Mouse (Mus musculus) myocyte (in vitro differentiated cells): ENCODE measurements around the gene Hsd17b12. TPM values are rescaled to one million over a fixed set of nuclear protein-coding genes. Genes with fewer than 3 reads are reported as not detected.
A peak's percentile ranks its signal among the peaks of the same experiment; 100 is the strongest.

Experiments used
- H3K27me3 ChIP-seq: one replicate; pipeline ENCODE4 v1.6.1; 2011; ENCODE audit not compliant: control insufficient read depth, insufficient read depth, insufficient read length
- H3K36me3 ChIP-seq: one replicate; pipeline ENCODE4 v1.6.1; 2011; ENCODE audit not compliant: control insufficient read depth, insufficient read depth
- H3K4me2 ChIP-seq: one replicate; pipeline ENCODE4 v1.6.1; 2011; ENCODE audit warnings: low read depth, control low read depth
- H3K4me3 ChIP-seq: one replicate; pipeline ENCODE4 v1.5.1; 2011; ENCODE audit warnings: mild to moderate bottlenecking, control low read depth, moderate library complexity
- H3K79me2 ChIP-seq: one replicate; pipeline ENCODE4 v1.6.1; 2011; ENCODE audit not compliant: control insufficient read depth, insufficient read depth
- H3ac ChIP-seq: one replicate; pipeline ENCODE4 v1.6.1; 2011; ENCODE audit not compliant: control insufficient read depth, insufficient read length
- CEBPB ChIP-seq: IDR thresholded peaks from 2 replicates; pipeline ENCODE4 v1.6.1; 2011; ENCODE audit warnings: mild to moderate bottlenecking, moderate library complexity; ENCODE audit not compliant: poor library complexity, insufficient read depth, severe bottlenecking
- E2F4 ChIP-seq: IDR thresholded peaks from one replicate; pipeline ENCODE4 v1.6.1; 2011; ENCODE audit warnings: mild to moderate bottlenecking, control low read depth, moderate library complexity; ENCODE audit not compliant: insufficient read depth
- MAX ChIP-seq: IDR thresholded peaks from one replicate; pipeline ENCODE4 v1.6.1; 2011; ENCODE audit warnings: low read depth, mild to moderate bottlenecking, control low read depth
- MYOD1 ChIP-seq, 3 experiments: IDR thresholded peaks; one replicate each; pipeline ENCODE4 v1.6.1; 2011; ENCODE audit warnings: control low read depth in 2 of 3, low read depth in 2 of 3, mild to moderate bottlenecking in 2 of 3, moderate library complexity in 1 of 3; ENCODE audit not compliant: insufficient read length in 2 of 3, control insufficient read depth in 1 of 3
- MYOG ChIP-seq, 3 experiments: IDR thresholded peaks; one replicate each; pipeline ENCODE4 v1.6.1; 2011; ENCODE audit warnings: control low read depth in 2 of 3, low read depth in 2 of 3, mild to moderate bottlenecking in 2 of 3; ENCODE audit not compliant: insufficient read length in 2 of 3, control insufficient read depth in 1 of 3, insufficient read depth in 1 of 3
- POLR2A ChIP-seq: IDR thresholded peaks from one replicate; pipeline ENCODE4 v1.6.1; 2011; ENCODE audit warnings: low read depth, mild to moderate bottlenecking, control low read depth, moderate library complexity; ENCODE audit not compliant: insufficient read length
- POLR2AphosphoS2 ChIP-seq: IDR thresholded peaks from one replicate; pipeline ENCODE4 v1.6.1; 2011; ENCODE audit warnings: low read depth, control low read depth; ENCODE audit not compliant: insufficient read length
- REST ChIP-seq: IDR thresholded peaks from one replicate; pipeline ENCODE4 v1.6.1; 2011; ENCODE audit warnings: mild to moderate bottlenecking, control low read depth, moderate library complexity; ENCODE audit not compliant: insufficient read depth, insufficient read length
- SRF ChIP-seq: IDR thresholded peaks from one replicate; pipeline ENCODE4 v1.6.1; 2011; ENCODE audit warnings: low read depth; ENCODE audit not compliant: control insufficient read depth, insufficient read length
- TCF12 ChIP-seq: IDR thresholded peaks from one replicate; pipeline ENCODE4 v1.6.1; 2011; ENCODE audit warnings: mild to moderate bottlenecking, control low read depth; ENCODE audit not compliant: poor library complexity, insufficient read depth, severe bottlenecking
- TCF3 ChIP-seq: IDR thresholded peaks from one replicate; pipeline ENCODE4 v1.6.1; 2011; ENCODE audit warnings: low read depth, control low read depth; ENCODE audit not compliant: insufficient read length
- USF1 ChIP-seq: IDR thresholded peaks from one replicate; pipeline ENCODE4 v1.6.1; 2011; ENCODE audit warnings: low read depth, mild to moderate bottlenecking, control low read depth, moderate library complexity
- polyA plus RNA-seq: library from polyadenylated mRNA; unstranded; fragments of >200 nt; fragmentation: generic; extraction: Trizol; gene quantifications from one replicate; pipeline ENCODE4 v1.2.1, GENCODE M21; 2012; ENCODE audit warnings: missing spikeins

Gene Hsd17b12
- polyA plus RNA-seq, 1 experiment, result 87.0 TPM

DNA sequence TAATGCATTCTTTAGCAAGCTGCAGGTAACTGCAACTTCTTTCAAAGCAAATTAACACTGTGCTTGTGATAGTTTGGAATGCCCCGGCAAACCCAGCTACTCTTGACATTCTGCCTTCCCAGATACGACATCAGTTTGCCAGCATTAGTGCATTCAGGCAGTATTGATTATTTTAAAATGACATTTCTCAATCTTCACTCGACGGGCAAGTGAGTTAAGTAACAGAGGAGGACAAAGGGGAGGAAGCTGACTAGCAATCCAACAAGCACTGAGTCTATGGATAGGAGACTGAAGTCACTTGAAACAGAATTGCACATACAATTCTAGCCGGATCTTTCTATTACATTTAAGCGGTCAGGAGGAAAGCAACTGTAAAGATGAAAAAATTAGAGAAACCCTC lies 19.5 kb upstream of the Hsd17b12 start:
- TF ChIP-seq POLR2A (no peak), CEBPB (no peak), MAX (no peak), MYOG (IDR thresholded peaks at IDR 0.05; ENCODE audit: control insufficient read depth in 1 of 3, insufficient read depth in 1 of 3, insufficient read length in 2 of 3, low read depth in 2 of 3) (no peak), MYOD1 (IDR thresholded peaks at IDR 0.05; ENCODE audit: control insufficient read depth in 1 of 3, insufficient read length in 2 of 3, low read depth in 2 of 3) (no peak), USF1 (no peak), TCF3 (no peak), REST (no peak), POLR2AphosphoS2 (no peak)
- no peaks in the 10 kb centered on the region for H3K27me3 ChIP-seq
- peaks cover 14% of the 10 kb centered on the region for H3K79me2 ChIP-seq
- H3ac ChIP-seq, result no peak overlapping the region
- H3K4me3 ChIP-seq, result no peak overlapping the region
- no peaks in the 10 kb centered on the region for H3K36me3 ChIP-seq
- H3K4me2 ChIP-seq, result peak overlapping the region; percentile 90

DNA sequence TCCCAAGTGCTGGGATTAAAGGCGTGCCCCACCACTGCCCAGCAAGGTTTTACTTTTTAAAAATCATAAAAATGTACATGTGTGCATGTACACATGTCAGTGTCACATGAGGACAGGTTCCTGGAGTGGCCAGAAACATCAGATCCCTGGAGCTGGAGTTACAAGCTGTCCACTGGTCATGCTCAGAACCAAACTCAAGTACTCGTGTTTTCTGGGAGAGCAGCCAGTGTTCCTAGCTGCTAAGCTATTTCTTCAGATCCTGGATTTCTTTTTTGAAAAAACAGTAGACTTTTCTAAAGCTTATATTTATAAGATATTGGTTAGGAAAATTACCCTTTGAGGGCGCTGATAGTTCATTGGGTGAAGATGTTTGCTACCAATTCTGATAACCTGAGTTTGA lies 18.6 kb upstream of the Hsd17b12 start:
- peaks cover 14% of the 10 kb centered on the region for H3K79me2 ChIP-seq
- no peak overlapping the region for H3K4me2 ChIP-seq
- H3ac ChIP-seq, result no peak overlapping the region
- H3K27me3 ChIP-seq, result no peaks in the 10 kb centered on the region
- TF ChIP-seq MAX, result no peak
- no peak for TF ChIP-seq CEBPB
- no peak for TF ChIP-seq SRF
- no peak for TF ChIP-seq MYOG (IDR thresholded peaks at IDR 0.05; ENCODE audit: control insufficient read depth in 1 of 3, insufficient read depth in 1 of 3, insufficient read length in 2 of 3, low read depth in 2 of 3)
- H3K36me3 ChIP-seq, result no peaks in the 10 kb centered on the region
- H3K4me3 ChIP-seq, result no peak overlapping the region

DNA sequence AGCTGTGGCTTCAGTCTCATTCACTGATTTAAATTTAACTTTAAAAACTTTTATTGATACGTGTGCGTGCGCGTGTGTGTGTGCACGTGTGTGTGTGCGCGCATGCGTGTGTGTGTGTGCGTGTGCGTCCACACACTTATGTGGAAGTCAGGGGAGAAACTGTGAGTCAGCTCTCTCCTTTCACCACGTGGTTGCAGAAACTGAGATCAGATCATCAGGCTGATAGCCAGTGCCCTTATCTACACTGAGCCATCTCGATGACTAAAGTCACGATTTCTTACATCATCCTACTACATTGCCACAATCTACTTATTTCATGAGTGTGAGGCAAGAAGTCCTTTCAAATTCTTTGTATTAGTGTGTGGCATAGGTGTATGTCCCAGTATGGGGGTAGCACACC lies 15.8 kb upstream of the Hsd17b12 start:
- H3K36me3 ChIP-seq, result no peaks in the 10 kb centered on the region
- no peaks in the 10 kb centered on the region for H3K27me3 ChIP-seq
- no peak overlapping the region for H3K4me3 ChIP-seq
- H3ac ChIP-seq, result no peak overlapping the region
- TF ChIP-seq USF1 (no peak), POLR2AphosphoS2 (peak; percentile 51), TCF3 (no peak), E2F4 (no peak), CEBPB (no peak)
- H3K79me2 ChIP-seq, result peaks cover 12% of the 10 kb centered on the region
- no peak overlapping the region for H3K4me2 ChIP-seq

DNA sequence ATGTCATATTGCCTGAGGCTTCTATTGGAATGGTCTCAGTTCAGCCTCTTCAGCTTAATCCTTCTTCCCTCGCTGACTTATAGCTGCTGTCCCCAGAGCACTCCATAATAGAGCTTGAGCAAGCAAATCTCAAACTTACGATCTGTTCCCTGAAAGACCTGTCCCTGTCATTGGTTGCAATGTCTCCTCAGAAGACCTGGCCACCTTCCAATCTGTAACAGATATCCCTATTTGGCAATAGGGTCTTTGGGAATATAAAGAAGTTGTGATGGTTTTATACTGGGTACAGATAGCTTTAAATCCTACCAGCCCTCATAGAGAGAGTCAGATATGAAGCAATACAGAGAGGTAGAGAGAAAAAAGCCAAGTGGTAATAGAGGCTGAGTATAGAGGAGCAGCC lies 5.4 kb upstream of the Hsd17b12 start:
- Histone ChIP-seq H3K4me3 (no peak overlapping the region), H3K36me3 (no peaks in the 10 kb centered on the region), H3K79me2 (no peaks in the 10 kb centered on the region), H3K27me3 (peaks cover 15% of the 10 kb centered on the region), H3ac (no peak overlapping the region), H3K4me2 (no peak overlapping the region)
- TF ChIP-seq TCF12 (no peak), REST (no peak), MYOG (IDR thresholded peaks at IDR 0.05; ENCODE audit: control insufficient read depth in 1 of 3, insufficient read depth in 1 of 3, insufficient read length in 2 of 3, low read depth in 2 of 3) (no peak), MYOD1 (IDR thresholded peaks at IDR 0.05; ENCODE audit: control insufficient read depth in 1 of 3, insufficient read length in 2 of 3, low read depth in 2 of 3) (no peak), SRF (no peak), TCF3 (no peak), E2F4 (no peak), POLR2A (no peak), POLR2AphosphoS2 (no peak), CEBPB (no peak), USF1 (no peak)

DNA sequence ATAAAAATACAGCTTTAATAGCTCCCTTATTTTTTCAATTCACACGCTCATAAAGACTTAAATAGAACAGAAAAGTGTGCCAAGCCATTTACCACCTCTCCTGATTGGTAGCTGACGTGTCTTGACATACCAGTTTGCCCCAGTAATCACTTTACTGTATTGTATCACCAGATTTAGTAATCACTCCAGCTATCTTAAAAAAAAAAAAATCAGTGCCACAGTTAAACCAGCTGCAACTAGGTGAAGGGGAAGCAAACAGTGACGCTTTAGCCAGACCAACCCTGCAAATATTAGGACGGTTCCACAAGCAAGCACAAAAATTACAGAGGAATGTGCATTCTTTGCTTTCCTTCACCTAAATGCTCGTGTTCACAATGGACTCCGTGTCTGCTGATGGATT lies 4.4 kb upstream of the Hsd17b12 start:
- TF ChIP-seq SRF (no peak), MAX (no peak), TCF3 (no peak), POLR2A (no peak), MYOD1 (IDR thresholded peaks at IDR 0.05; ENCODE audit: control insufficient read depth in 1 of 3, insufficient read length in 2 of 3, low read depth in 2 of 3) (no peak), USF1 (no peak), E2F4 (no peak), MYOG (IDR thresholded peaks at IDR 0.05; ENCODE audit: control insufficient read depth in 1 of 3, insufficient read depth in 1 of 3, insufficient read length in 2 of 3, low read depth in 2 of 3) (no peak), CEBPB (no peak), TCF12 (no peak), REST (no peak), POLR2AphosphoS2 (no peak)
- Histone ChIP-seq H3K79me2 (peaks cover 4% of the 10 kb centered on the region), H3K4me2 (no peak overlapping the region), H3K36me3 (no peaks in the 10 kb centered on the region), H3ac (no peak overlapping the region), H3K4me3 (no peak overlapping the region), H3K27me3 (peaks cover 7% of the 10 kb centered on the region)
